In the genomic region with DNA sequence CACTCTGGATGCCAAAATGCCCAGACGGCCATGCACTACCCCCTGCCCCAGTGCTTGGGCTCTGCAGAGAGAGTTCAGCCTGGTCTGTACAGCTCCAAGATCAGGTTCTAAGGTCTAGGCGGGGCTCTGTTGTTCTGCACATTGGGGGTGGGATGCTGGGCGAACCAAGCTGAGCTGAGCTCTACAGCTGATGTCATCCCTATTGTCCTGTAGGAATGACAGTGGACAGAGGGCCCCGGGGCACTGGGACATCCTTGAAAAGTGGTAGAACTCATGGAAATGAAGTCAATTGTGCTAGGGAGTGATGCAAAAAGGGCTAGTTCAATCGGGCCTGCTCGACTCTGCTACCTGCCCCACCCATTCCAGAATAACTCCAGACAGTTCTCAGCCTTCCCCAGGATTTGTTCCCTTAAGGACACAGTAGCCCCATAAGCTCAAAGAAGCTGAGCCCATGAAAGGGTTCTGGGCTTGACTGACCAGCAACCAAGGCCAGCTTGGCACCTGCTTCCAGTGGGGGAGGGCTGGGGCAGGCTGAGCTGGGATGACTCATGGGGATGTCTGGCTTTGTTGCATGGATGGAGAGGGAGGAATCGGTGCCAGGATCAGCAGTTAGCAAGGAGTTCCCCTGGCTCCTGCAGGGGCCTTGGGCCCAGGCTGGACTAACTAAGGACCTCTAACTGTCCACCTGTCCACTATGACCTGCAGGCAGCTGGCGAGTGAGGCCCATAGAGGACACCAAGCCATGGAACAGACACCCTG, we compare ENCODE assay signal across 9 mouse cellular contexts. TPM values are rescaled to one million over a fixed set of nuclear protein-coding genes. Genes with fewer than 3 reads are reported as not detected.
DNase-seq lines count a peak whose midpoint lies in the region; ATAC-seq and TF ChIP-seq lines count a peak whose summit lies in the region.
"Had no signal": no experiment of that assay in that cellular context is flagged by ENCODE, and none has a peak within 500 bp of the region (broad histone marks: within the 10 kb centered on the region; RNA-seq: fewer than 3 reads in every experiment).

No protein-coding gene starts in this region.

- H3K4me3 ChIP-seq in forebrain, postnatal 0 days (ENCODE audit: low read depth, low read length) = no peak overlapping the region
- H3K4me3 ChIP-seq in forebrain, embryonic 16.5 days (replicated peaks; ENCODE audit: low read length) = no peak overlapping the region
- H3K4me3 ChIP-seq in bone marrow, adult 2 months (replicated peaks; ENCODE audit: control insufficient read depth, low read depth, low read length) = no peak overlapping the region

- no peak for DNase-seq in forebrain, postnatal 0 days
- peak; percentile 81 for DNase-seq in 3134 (ENCODE audit: extremely low read depth, insufficient read length, low spot score)
- DNase-seq in gastrocnemius, postnatal 4 days (ENCODE audit: low spot score in 2 of 2) = peak; percentile 55 to 78
- DNase-seq in left cerebral cortex, adult 11 months (ENCODE audit: low spot score) = peak; percentile 49
- DNase-seq in right cerebral cortex, postnatal 25 days = peak; percentile 32
- DNase-seq in thymus, postnatal 10 days (ENCODE audit: low spot score in 2 of 2) = no peak

- no peaks in the 10 kb centered on the region; the same call in 1 of the 2 replicates for H3K4me1 ChIP-seq in forebrain, postnatal 0 days (ENCODE audit: insufficient read depth)
- H3K4me1 ChIP-seq in forebrain, embryonic 16.5 days (replicated peaks; ENCODE audit: control insufficient read depth, insufficient read depth, low read length) = peaks cover 20% of the 10 kb centered on the region
- peaks cover 3% of the 10 kb centered on the region; the same call in 1 of the 2 replicates for H3K4me1 ChIP-seq in bone marrow, adult 2 months (ENCODE audit: control insufficient read depth, insufficient read depth, low read length)

- no peaks in the 10 kb centered on the region for H3K27me3 ChIP-seq in forebrain, postnatal 0 days (ENCODE audit: insufficient read depth, low read length)
- H3K27me3 ChIP-seq in forebrain, embryonic 16.5 days (replicated peaks; ENCODE audit: control insufficient read depth, insufficient read depth, low read length) = no peaks in the 10 kb centered on the region

- H3K4me2 ChIP-seq in forebrain, postnatal 0 days (ENCODE audit: low read depth) = no peak overlapping the region
- no peak overlapping the region for H3K4me2 ChIP-seq in forebrain, embryonic 16.5 days (ENCODE audit: low read length)

- 62% methylated on average over 8 of the region's 8 CpGs for WGBS in forebrain, postnatal 0 days
- 67% methylated on average over 8 of the region's 8 CpGs for WGBS in forebrain, embryonic 16.5 days
- 68% methylated on average over 8 of the region's 8 CpGs for WGBS in bone marrow, adult 2 months

- no peak for TF ChIP-seq CTCF in forebrain, postnatal 0 days (IDR thresholded peaks at IDR 0.05; ENCODE audit: low read depth)
- no peak for TF ChIP-seq CTCF in bone marrow, adult 2 months (IDR thresholded peaks at IDR 0.05; ENCODE audit: control insufficient read depth, insufficient read depth, low read length)

- H3K9me3 ChIP-seq in forebrain, postnatal 0 days (ENCODE audit: low read length) = no peaks in the 10 kb centered on the region
- H3K9me3 ChIP-seq in forebrain, embryonic 16.5 days (ENCODE audit: control insufficient read depth, low read length) = no peaks in the 10 kb centered on the region

- H3K36me3 ChIP-seq in forebrain, postnatal 0 days (ENCODE audit: insufficient read depth) = no peaks in the 10 kb centered on the region
- H3K36me3 ChIP-seq in forebrain, embryonic 16.5 days (ENCODE audit: control insufficient read depth, insufficient read depth) = no peaks in the 10 kb centered on the region

- no peak overlapping the region for H3K9ac ChIP-seq in forebrain, postnatal 0 days
- no peak overlapping the region for H3K9ac ChIP-seq in forebrain, embryonic 16.5 days (replicated peaks; ENCODE audit: low read depth, low read length)

- ATAC-seq in forebrain, postnatal 0 days = peak; percentile 34; the same call in 1 of the 2 replicates
- ATAC-seq in forebrain, embryonic 16.5 days = no peak

- 0 out of 2 replicates have a peak, but pooled peaks have one; percentile 13 for TF ChIP-seq POLR2A in bone marrow, adult 2 months (IDR thresholded peaks at IDR 0.05; ENCODE audit: borderline replicate concordance, control insufficient read depth, low read depth, low read length)

- no peak overlapping the region for H3K27ac ChIP-seq in forebrain, postnatal 0 days (ENCODE audit: low read depth, low read length)
- H3K27ac ChIP-seq in forebrain, embryonic 16.5 days (ENCODE audit: low read length) = no peak overlapping the region
- H3K27ac ChIP-seq in bone marrow, adult 2 months (ENCODE audit: control insufficient read depth, insufficient read depth, low read depth, low read length, poor library complexity) = no peak overlapping the region
- H3K27ac ChIP-seq: macrophage had no signal

RNA-seq across cellular contexts. Expression of gene Tspan32, which starts 8.8 kb away (rescaled TPM):
- total RNA-seq in forebrain, postnatal 0 days (2014; rRNA removed) = 1.4 TPM in 1 of 2 replicates, not detected in the other
- 0.53 and 0.56 TPM in 2 replicates for polyA plus RNA-seq in forebrain, postnatal 0 days (2015; fragmentation: Nextera tagmentation; extraction: Ambion mirVana)
- polyA plus RNA-seq in forebrain, embryonic 16.5 days (2015; fragmentation: Nextera tagmentation; extraction: Ambion mirVana) = 0.32 and 0.53 TPM in 2 replicates
- polyA plus RNA-seq in bone marrow, adult 2 months (2011; ENCODE audit: insufficient read depth, insufficient read length, low replicate concordance, missing spikeins) = 98.0 and 152 TPM in 2 replicates
- under 1 TPM; 0.88 to 0.96 TPM for total RNA-seq in gastrocnemius, postnatal 4 days (2021)

RNA-seq across cellular contexts. Expression of gene Cd81, which starts 38.9 kb away (rescaled TPM):
- 349 and 423 TPM in 2 replicates for total RNA-seq in forebrain, postnatal 0 days (2014; rRNA removed)
- polyA plus RNA-seq in forebrain, postnatal 0 days (2015; fragmentation: Nextera tagmentation; extraction: Ambion mirVana) = 470 and 473 TPM in 2 replicates
- 319 and 342 TPM in 2 replicates for polyA plus RNA-seq in forebrain, embryonic 16.5 days (2015; fragmentation: Nextera tagmentation; extraction: Ambion mirVana)
- polyA plus RNA-seq in bone marrow, adult 2 months (2011; ENCODE audit: insufficient read depth, insufficient read length, low replicate concordance, missing spikeins) = 51.9 and 92.5 TPM in 2 replicates
- total RNA-seq in gastrocnemius, postnatal 4 days (2021) = 100 to 1,000 TPM; 347 to 375 TPM

RNA-seq across cellular contexts. Expression of gene Ascl2, which starts 44.5 kb away (rescaled TPM):
- total RNA-seq in forebrain, postnatal 0 days (2014; rRNA removed) = 0.54 TPM in 1 of 2 replicates, not detected in the other
- 0.44 and 0.52 TPM in 2 replicates for polyA plus RNA-seq in forebrain, postnatal 0 days (2015; fragmentation: Nextera tagmentation; extraction: Ambion mirVana)
- polyA plus RNA-seq in forebrain, embryonic 16.5 days (2015; fragmentation: Nextera tagmentation; extraction: Ambion mirVana) = 0.40 and 0.98 TPM in 2 replicates
- polyA plus RNA-seq in bone marrow, adult 2 months (2011; ENCODE audit: insufficient read depth, insufficient read length, low replicate concordance, missing spikeins) = 0.61 TPM in 1 of 2 replicates, not detected in the other
- under 1 TPM in 1 of 2 experiments, not detected in 1; 0.22 TPM for total RNA-seq in gastrocnemius, postnatal 4 days (2021)

RNA-seq across cellular contexts. Expression of gene Tssc4, which starts 55.5 kb away (rescaled TPM):
- 71.5 and 86.5 TPM in 2 replicates for total RNA-seq in forebrain, postnatal 0 days (2014; rRNA removed)
- polyA plus RNA-seq in forebrain, postnatal 0 days (2015; fragmentation: Nextera tagmentation; extraction: Ambion mirVana) = 91.8 and 101 TPM in 2 replicates
- 99.7 and 109 TPM in 2 replicates for polyA plus RNA-seq in forebrain, embryonic 16.5 days (2015; fragmentation: Nextera tagmentation; extraction: Ambion mirVana)
- polyA plus RNA-seq in bone marrow, adult 2 months (2011; ENCODE audit: insufficient read depth, insufficient read length, low replicate concordance, missing spikeins) = 35.9 and 48.2 TPM in 2 replicates
- total RNA-seq in gastrocnemius, postnatal 4 days (2021) = 10 to 100 TPM; 24.5 to 26.8 TPM

Comparison
In these comparisons a context has a peak if more than half of its experiments do, and no peak if none do; other contexts are left out.
1. DNase-seq: peak in 3134 (single experiment), gastrocnemius, postnatal 4 days (2 of 2), left cerebral cortex, adult 11 months (single experiment) and right cerebral cortex, postnatal 25 days (single experiment); none in forebrain, postnatal 0 days (single experiment) and thymus, postnatal 10 days (0 of 2).
2. RNA of gene Tspan32, which starts 8.8 kb away (polyA plus RNA-seq): 98.0 to 152 TPM in bone marrow, adult 2 months; 0.53 to 0.56 TPM in forebrain, postnatal 0 days and 0.32 to 0.53 TPM in forebrain, embryonic 16.5 days; every median in the first group is over 10 times any median in the second.